In genomic region chr5:74632369-74633114, GRCm38 (mm10) we compare ENCODE assay signal across 9 mouse cellular contexts.
DNase-seq lines count a peak whose midpoint lies in the region; ATAC-seq lines count a peak whose summit lies in the region.
"Had no signal": no experiment of that assay in that cellular context is flagged by ENCODE, and none has a peak within 500 bp of the region (broad histone marks: within the 10 kb centered on the region; RNA-seq: fewer than 3 reads in every experiment).

No protein-coding gene starts in this region.

- ATAC-seq in hindbrain, embryonic 16.5 days: peak; percentile 60; the same call in 1 of the 2 replicates
- no peak for ATAC-seq in hindbrain, embryonic 14.5 days (ENCODE audit: low FRiP score)

- WGBS in hindbrain, embryonic 16.5 days: 53% methylated on average over 17 of the region's 17 CpGs
- WGBS in hindbrain, embryonic 14.5 days: 54% methylated on average over 17 of the region's 17 CpGs

- H3K9ac ChIP-seq in hindbrain, embryonic 16.5 days (ENCODE audit: low read depth, low read length): no peak overlapping the region
- no peak overlapping the region for H3K9ac ChIP-seq in hindbrain, embryonic 14.5 days

- no peaks in the 10 kb centered on the region for H3K27me3 ChIP-seq in hindbrain, embryonic 16.5 days (replicated peaks; ENCODE audit: control insufficient read depth, insufficient read depth, low read length)
- no peaks in the 10 kb centered on the region for H3K27me3 ChIP-seq in hindbrain, embryonic 14.5 days (ENCODE audit: control insufficient read depth, insufficient read depth, low read length)

- H3K36me3 ChIP-seq in hindbrain, embryonic 16.5 days (ENCODE audit: control insufficient read depth, insufficient read depth, low read length): no peaks in the 10 kb centered on the region
- H3K36me3 ChIP-seq in hindbrain, embryonic 14.5 days (replicated peaks; ENCODE audit: control insufficient read depth, insufficient read depth): no peaks in the 10 kb centered on the region

- no peaks in the 10 kb centered on the region for H3K9me3 ChIP-seq in hindbrain, embryonic 16.5 days (ENCODE audit: control insufficient read depth, low read length)
- H3K9me3 ChIP-seq in hindbrain, embryonic 14.5 days (ENCODE audit: control insufficient read depth, low read length): no peaks in the 10 kb centered on the region

- intact Hi-C loops in heart, postnatal 25 days (cut with DNase I): no loop called here

- H3K4me3 ChIP-seq in hindbrain, embryonic 16.5 days (ENCODE audit: low read length): no peak overlapping the region
- H3K4me3 ChIP-seq in hindbrain, embryonic 14.5 days (replicated peaks; ENCODE audit: low read length): no peak overlapping the region

- H3K4me1 ChIP-seq in hindbrain, embryonic 16.5 days (ENCODE audit: control insufficient read depth, insufficient read depth, low read depth, low read length): peaks cover 4% of the 10 kb centered on the region; the same call in 1 of the 2 replicates
- H3K4me1 ChIP-seq in hindbrain, embryonic 14.5 days (replicated peaks; ENCODE audit: control insufficient read depth, insufficient read depth, low read length): no peaks in the 10 kb centered on the region

- DNase-seq in hindbrain, embryonic 14.5 days (ENCODE audit: low spot score): no peak
- DNase-seq in NIH3T3 (ENCODE audit: low read depth): peak; percentile 57
- DNase-seq in embryo, embryonic 11 days: peak; percentile 54
- DNase-seq in heart, postnatal 25 days (ENCODE audit: low spot score): peak; percentile 39
- DNase-seq in adrenal gland, postnatal 4 days (ENCODE audit: low spot score in 2 of 2): no peak
- no peak for DNase-seq in right cerebral cortex, postnatal 36 days (ENCODE audit: low spot score in 2 of 2)
- DNase-seq: cerebellum, adult 11-12 months; right cerebral cortex, postnatal 4 days had no signal

- H3K27ac ChIP-seq in hindbrain, embryonic 16.5 days (ENCODE audit: low read depth, low read length): no peak overlapping the region
- H3K27ac ChIP-seq in hindbrain, embryonic 14.5 days: no peak overlapping the region

- H3K4me2 ChIP-seq in hindbrain, embryonic 16.5 days (ENCODE audit: low read length): no peak overlapping the region
- no peak overlapping the region for H3K4me2 ChIP-seq in hindbrain, embryonic 14.5 days (replicated peaks)

Comparison
In these comparisons a context has a peak if more than half of its experiments do, and no peak if none do; other contexts are left out.
1. DNase-seq: peak in NIH3T3 (single experiment), embryo, embryonic 11 days (single experiment) and heart, postnatal 25 days (single experiment); none in hindbrain, embryonic 14.5 days (single experiment), adrenal gland, postnatal 4 days (0 of 2) and right cerebral cortex, postnatal 36 days (0 of 2).